Mouse (Mus musculus): ENCODE measurements around the gene Agps.

Agps gene

DNA sequence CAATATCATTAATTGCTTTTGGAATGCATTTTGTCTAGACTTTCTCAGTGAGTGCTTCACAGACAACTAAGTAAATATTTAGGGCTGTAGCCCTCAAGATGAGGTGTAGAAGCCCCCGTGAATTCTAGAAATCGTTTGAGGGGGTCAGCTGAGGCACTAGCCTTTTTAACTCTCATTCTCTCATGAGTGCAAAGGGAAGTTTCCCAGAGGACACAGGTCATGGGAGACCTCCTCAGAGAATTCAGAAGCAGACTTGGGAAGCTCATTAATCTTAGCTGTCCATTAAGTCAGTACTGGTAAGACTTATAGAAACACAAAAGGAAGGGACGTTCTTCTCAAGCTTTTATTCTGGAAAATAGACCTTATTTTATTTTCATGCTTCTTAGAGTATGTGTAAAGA is 7.1 kb upstream of the Agps start:
- intact Hi-C loops (cut with DNase I), result no loop called here

DNA sequence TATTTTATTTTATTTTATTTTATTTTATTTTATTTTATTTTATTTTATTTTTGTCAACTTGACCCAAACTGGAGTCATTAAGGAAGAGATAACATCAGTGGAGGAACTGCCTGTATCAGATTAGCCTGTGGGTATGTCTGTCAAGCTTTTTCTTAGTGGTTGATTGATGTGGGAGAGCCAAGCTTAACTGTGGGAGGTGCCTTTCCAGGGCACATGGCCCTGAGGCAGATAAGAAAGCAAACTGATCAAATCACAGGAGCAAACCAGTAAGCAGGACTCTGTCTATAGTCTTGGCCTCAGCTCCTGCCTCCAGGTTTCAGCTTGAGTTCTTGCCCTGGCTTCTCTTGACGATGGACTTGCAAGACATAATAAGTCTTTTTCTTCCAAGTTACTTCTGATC is 6.4 kb upstream of the Agps start:
- intact Hi-C loops (cut with DNase I), result no loop called here

DNA sequence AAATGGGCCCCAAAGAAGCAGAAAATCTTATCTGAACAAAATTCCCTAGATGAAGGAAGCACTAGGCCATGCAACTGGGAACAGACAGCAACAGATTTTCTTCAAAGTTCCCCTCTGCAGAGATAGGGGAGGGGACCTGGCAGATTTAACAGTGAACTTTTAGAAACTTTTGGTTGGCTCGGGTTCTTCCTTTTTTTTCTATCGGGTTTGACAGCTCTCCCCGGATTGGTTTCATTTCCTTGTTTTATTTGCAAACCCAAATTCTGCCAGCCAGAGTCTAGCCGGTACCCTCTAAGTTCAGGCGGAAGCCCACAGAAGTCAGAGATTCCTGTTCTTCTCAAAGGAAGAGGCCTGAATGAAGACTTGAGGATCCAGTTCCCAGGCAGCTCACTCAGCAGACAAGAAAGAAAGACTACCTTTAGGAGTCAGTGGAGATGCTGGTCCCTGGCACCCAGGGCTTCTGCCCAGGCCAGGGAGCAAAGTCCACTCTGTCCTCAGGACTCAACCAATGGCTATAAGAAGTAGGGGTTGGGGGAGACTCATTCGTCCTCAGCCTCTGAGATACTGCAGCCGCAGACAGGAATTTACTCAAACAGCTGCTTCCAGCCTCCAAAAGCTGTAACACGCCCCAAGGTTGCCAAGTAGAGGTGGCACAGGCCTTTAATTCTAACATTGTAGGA is 2.9 kb upstream of the Agps start:
- intact Hi-C loops (cut with DNase I), result no loop called here

DNA sequence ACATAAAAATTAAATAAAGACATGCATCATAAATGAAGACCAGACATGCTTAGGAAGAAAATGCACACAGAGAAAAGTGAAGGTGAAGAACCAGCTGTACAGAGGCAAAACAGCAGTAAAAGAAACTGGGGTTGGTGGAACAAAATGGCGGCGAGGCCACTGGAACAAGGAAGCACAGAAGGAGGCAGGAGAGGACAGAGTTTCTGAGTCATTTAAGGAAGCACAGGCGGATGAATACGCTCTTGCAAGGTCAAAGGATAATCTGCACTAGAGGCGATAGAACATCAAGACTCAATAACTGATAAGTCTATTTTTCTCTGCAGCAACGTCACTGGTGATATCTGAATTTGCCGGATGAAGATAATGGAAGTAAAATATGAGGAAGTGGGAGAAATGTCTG is 1.7 kb upstream of the Agps start:
- intact Hi-C loops (cut with DNase I), result no loop called here

DNA sequence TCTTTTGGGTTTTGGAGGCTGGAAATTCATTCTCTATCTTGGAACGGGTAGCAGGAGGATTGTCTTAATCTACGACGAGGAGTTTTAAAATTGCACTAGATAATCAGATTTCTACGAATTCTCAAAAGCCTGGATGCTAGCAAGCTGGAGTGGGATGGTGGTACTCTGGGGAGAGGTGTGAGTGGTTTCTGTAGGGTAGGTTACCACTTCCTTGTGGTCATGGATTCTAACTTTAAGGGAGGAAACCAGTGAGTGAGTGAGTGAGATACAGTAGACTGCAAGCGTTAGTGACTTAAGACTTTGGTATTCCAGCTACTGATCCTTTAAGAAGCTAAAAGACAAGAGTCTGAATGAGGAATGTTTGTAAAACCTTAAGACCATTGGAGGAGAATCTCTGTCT is 804 bp downstream of the Agps start:
- intact Hi-C loops (cut with DNase I), result no loop called here

DNA sequence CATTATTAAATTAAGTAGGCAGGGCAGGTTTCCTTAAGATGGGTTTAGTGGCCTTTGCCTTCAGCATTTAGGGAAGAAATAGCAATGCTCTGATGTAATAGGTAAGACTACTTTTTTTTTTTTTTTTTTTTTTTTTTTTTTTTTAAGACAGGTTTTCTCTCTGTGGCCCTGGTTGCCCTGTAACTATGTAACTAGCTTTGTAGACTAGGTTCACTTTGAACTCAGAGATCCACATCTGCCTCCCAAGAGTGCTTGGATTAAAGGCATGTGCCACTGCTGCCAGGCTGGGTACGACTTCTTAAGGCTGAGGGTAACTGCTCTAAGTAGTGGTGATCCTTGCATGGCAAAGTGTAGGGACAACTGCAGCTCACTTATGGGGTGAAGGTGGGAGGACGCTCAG is 2.5 kb downstream of the Agps start:
- intact Hi-C loops (cut with DNase I), result no loop called here

DNA sequence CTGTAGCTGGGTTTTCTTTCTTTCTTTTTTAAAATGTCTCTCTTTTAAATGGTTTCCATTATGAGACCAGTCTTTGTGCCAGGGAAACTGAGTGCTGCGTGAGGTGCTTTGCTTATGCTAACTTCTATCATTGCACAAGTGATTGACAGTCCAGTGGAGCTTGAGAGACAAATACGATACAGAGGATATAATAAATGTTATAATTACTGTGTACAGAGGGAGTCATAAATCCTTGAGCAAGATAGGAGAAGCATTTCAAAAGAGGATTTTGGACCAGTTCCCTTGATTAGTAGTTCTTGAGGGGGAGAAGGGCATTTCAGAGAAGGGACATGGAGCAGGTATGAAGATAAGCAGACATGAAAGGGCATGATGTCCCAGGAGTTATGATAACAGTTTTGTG is 10.3 kb downstream of the Agps start:
- intact Hi-C loops (cut with DNase I), result no loop called here

DNA sequence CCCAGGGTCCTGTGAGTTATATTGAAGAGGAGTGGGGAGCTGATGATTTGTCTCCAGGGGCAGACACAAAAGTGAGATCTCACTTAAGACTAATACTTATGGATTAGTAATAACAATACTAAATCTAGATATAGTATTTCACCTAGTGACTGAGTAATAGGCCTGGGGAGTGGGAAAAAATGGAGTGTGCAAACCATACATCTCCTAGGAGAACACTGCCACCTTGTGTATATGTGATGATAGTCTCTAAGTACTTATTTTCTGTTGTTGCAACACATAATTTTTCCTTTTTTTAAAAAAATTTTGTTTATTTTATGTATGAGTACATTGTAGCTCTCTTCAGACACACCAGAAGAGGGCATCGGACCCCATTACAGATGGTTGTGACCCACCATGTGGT is 15.7 kb downstream of the Agps start:
- intact Hi-C loops (cut with DNase I), result loop anchor here (5.0 kb wide), 1 partner anchor 50 kb away; no protein-coding TSS in a partner anchor

DNA sequence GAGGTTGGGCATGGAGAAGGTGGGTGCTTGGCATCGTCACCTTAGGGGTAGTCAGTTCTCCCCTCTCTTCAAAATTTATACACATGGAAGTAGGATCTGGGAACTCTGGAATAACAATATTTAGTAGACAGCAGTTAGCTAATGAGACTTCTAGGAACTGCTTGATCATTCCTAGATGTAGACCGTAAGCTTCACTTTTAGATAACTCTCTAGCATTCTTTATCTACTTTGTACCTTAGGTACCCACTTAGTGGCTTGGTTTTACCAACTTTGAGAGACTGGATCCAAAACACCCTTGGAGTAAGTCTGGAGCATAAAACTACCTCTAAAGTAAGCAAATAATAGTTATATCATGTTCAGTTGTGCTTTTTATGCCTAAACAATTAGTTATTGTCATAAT is 20.5 kb downstream of the Agps start:
- intact Hi-C loops (cut with DNase I), result no loop called here

DNA sequence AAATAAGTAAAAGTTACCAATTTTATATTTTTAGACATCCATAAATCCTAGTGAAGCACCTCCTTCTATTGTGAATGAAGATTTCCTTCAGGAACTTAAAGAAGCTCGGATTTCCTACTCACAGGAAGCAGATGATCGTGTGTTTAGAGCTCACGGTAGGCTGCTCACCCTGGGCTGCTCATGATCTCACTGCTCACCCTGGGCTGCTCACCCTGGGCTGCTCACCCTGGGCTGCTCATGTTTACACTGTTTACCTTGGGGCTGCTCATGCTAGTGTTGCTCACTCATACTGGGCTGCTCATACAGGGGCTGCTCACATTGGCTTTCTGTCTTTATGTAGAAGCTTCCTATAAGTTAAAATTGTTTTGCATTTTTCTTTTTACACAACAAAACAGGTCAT is 22.2 kb downstream of the Agps start:
- intact Hi-C loops (cut with DNase I), result no loop called here

DNA sequence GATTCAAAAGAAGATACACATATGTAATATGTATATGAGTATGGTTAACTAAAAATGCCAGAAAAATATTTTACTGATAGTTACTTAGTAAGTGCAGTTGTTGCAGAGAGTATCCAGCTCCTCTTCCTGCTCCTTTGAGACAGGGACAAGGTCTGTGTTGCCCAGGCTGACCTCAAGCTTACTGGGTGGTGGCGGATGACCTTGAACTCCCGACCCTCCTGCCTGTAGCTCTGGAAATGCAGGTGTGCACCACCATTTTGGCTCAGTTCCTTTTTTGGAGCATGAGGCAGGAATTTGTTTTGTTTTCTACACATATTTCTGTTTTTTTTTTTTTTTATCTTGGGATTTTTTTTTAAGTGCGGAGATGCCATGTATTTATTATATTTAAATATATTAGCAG is 29.1 kb downstream of the Agps start:
- intact Hi-C loops (cut with DNase I), result no loop called here

DNA sequence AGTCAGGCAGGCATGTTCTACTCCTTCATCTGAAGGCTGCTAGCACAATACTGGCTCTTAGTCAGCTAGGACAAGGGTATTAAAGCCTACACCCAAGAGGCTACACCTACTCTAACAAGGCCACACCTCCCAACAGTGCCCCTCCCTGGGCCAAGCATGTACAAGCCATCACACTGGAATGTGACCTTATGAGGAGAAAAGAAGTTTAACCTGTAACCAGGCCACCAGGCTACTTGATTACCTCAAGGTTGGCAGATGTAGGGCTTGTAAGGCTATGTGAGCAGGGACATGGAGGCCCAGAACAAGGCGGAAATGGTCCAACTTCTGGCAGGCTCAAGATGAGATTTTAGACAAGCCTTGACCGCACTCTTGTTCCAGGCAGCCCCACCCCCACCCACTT is 37.6 kb downstream of the Agps start:
- intact Hi-C loops (cut with DNase I), result no loop called here

DNA sequence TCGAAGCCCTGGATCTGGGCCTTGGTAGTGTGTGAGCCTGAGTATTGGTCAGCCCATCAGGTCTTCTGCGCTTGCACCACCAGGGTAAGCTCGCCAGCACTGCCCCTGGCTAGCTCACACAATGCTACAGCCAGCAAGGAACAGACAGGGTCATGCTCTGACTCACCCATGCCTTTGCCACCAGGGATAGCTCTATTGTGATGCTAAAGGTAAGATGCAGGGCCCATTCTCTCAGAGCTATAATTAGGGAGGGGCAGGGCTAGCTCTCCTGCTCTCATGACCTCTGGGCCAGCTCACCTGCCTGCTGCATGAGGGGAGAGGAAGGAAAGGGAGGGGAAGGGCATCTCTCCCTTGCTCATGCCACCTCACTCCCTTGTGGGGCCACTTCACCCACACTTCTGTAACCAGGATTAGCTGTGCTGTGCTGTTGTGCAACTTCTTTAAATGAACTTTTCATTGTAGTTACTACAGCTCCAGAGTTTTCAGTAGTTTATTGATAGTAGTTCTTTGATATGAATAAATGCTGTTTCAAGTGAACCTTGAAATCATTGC is 42.1 kb downstream of the Agps start:
- intact Hi-C loops (cut with DNase I), result no loop called here

DNA sequence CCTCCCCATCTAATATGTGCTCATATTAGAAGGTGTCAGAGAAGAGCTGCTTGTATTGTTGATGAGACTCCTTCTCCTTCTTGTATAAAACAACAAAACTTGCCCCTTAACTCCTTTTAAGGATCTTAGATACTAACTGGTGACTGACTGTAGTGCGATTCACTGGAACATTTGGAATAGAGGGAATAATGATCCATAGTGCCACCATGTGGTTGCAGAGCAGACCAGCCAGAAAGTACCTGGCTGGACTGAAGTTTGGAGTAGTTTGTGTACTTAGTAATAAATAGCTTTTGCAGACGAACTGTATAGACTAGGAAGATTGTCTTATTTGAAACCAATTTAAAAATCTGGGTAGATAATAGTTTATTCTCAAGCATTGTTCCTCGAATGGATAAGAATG is 47.8 kb downstream of the Agps start:
- intact Hi-C loops (cut with DNase I), result loop anchor here (5.0 kb wide), 1 partner anchor 92 kb away; no protein-coding TSS in a partner anchor

DNA sequence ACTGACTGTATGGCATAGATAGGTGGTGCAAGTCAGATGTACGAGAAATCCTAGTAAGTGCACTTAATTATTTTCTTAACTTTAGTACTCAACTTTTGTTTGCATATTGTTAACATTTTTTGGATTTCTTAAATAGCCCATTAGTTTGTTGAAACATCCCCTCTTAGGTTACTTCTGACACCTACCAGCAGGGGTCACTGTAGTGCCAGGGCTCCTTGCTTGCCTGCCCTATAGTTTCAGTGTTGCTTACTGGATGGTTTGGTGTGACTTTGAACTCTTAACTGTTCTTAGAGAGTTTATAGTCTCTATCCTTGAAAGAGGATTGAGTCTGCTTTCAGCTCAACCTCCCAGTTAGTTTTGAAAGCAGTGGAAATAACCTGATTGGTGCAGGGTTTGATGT is 51.6 kb downstream of the Agps start:
- intact Hi-C loops (cut with DNase I), result loop anchor here (2.0 kb wide), 2 partner anchors 81 to 279 kb away; no protein-coding TSS in a partner anchor

DNA sequence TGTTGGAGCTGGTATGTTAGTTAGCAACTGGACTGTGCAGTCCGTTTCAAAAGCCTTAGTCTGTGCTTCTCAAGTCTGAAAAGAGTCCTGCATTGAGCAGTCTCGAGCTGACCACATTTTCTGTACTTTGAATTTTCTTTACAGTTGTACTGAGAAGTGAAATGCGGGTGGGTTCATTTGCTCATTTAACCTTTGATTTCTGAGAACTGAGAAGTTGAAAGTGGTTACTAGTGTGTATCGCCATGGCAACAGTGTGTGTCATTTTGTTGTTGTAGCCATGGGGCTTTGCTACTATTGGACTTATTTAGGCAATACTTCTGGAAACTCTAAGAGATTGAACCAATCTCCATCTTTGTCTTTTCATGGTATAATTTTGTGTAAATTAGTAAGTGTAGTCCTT is 60.0 kb downstream of the Agps start:
- intact Hi-C loops (cut with DNase I), result no loop called here

DNA sequence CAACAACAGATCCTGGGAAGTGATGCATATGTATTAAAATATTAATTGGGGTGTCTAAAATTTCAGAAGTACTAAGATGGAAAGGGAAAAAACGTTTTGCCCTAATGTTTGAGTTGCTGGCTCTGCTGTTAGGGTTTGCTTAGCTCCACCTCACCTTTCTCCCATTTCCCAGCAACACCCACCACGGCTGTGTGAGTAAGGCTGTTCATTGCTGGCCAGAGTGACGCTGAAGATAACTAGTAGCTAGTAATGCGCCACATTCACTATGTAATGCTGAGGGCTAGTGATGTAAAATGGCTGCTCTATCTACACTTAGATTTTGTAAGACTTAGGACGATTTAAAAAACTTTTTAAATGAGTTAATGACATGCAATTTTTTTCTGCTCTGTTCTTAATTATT is 63.7 kb downstream of the Agps start:
- intact Hi-C loops (cut with DNase I), result no loop called here

DNA sequence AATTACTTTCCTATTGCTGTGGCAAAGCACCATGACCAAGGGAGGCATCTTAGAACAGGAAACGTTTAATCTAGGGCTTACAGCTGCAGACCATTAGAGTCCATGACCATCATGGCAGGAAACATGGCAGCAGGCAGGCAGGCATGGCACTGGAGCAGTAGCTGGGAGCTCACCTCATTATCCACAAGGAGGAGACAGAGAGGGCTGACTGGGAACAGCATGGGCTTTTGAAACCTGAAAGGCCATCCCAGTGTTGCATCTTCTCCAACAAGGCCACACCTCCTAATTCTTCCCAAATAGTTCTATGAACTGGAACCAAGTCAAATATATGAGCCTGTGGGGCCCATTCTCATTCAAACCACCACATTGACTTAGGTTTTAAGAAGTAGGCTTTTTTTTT is 68.3 kb downstream of the Agps start:
- intact Hi-C loops (cut with DNase I), result no loop called here

DNA sequence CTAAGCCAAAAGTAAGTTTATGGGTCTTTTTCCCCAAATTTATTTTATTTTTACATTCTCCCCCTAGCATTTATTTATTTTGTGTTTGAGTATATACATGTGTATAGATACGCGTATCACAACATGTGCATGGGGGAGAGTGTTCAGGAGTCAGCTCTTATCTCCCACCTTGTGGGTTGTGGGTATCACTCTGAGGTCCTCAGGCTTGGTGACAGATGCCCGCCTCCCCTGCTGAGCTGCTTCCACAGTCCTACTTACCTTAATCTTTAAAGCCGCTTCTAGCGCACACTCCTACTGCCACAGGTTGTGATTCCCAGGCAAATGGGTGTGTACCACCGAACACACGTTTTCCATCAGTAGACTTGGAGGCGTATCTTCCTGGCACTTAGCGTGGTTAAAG is 69.9 kb downstream of the Agps start:
- intact Hi-C loops (cut with DNase I), result no loop called here

DNA sequence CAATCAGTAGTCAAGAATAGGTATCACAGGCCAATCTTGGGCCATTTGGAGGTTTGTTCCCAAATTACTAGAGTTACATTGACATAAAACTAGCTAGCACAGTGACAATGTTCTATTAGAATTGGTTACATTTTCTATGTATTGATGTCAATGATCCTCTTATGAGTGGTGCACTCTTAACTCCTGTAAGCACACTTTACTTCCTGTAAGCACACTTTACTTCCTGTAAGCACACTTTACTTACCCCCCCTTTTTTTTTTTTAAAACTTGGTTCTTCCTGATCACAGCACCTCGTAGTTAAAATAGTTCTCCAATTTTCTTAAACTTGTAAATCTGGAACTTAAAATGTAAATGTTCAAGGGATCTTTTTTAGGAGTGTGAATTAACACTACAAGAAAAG is 75.2 kb downstream of the Agps start:
- intact Hi-C loops (cut with DNase I), result no loop called here

DNA sequence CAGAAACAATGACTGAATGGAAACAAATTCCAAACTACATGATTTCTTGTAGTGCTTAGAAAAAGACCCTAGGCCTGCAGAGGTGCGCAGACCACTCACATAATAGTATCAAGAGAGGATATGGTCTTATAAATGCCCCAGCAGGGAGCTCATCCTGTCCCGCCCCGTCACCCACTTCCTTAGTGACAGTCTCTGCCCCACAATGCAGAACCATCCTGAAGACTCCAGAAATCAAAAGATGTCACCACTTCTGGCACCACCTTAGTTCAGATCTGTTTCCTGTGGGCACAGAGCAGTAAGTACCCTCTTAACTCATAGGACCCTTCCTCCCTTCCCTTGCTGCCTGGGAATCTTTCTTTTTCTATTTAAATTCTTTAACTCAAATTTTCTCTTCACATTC is 83.1 kb downstream of the Agps start:
- intact Hi-C loops (cut with DNase I), result loop anchor here (5.0 kb wide), 1 partner anchor 47 kb away; no protein-coding TSS in a partner anchor

DNA sequence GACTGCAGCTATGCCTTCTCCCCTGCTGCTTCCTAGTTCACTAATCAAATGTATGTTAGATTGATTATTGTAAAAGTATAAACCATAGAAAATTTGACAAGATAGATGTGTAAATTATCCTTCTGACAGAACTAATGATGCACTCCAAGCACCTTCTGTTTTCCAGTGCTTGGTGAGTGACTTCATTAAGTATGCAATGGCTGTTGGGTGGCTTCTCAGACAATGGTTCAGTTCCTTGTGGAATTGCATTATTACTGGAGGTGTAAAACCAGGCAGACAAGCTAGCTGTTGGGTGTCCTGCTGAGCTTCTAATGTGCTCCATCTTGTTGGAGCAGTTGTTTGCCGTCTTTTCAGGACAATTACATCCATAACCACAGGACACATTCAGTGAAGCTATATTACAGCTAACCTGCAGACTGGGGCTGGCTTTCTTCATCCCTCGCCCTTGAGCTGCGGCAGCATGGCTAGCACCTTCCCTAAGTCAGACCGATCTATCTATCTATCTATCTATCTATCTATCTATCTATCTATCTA is 91.9 kb downstream of the Agps start:
- intact Hi-C loops (cut with DNase I), result no loop called here

DNA sequence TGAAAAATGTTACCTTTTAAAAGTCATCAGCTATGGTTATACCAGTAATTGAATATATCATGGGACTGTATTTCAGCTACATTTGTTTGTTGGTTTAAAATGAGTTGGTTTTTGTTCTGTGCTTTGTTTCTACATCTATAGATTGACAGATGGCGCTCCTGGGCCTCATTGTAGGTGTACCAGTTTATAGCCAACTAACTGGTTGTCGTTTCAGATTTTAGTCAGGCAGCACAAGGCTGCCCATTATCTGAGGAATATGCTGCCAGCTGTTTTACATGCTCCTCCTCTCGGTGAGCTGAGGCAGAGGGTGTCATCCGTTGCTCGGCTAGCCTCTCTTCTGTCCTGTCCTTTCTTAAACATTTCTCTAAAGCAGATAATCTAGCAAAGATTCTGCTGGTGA is 94.1 kb downstream of the Agps start:
- intact Hi-C loops (cut with DNase I), result no loop called here

All from adrenal gland (tissue).